Mouse (Mus musculus): Measurements from ENCODE around the gene Prrx1. TPM values are rescaled to one million over a fixed set of nuclear protein-coding genes. Genes with fewer than 3 reads are reported as not detected.

Prrx1 gene
- total and polyA plus RNA-seq, 3 experiments = not detected

GRCm38 (mm10) chr1:163255884-163256283, 57.6 kb downstream of the Prrx1 start:
- H3K9ac ChIP-seq (ENCODE audit: control insufficient read depth, low read depth, low read length, poor library complexity, severe bottlenecking) = no peak overlapping the region
- no peaks in the 10 kb centered on the region for H3K79me2 ChIP-seq (ENCODE audit: control insufficient read depth, insufficient read depth, low read length, poor library complexity)
- H3K36me3 ChIP-seq (ENCODE audit: control insufficient read depth in 1 of 2, insufficient read depth in 2 of 2, low read length in 2 of 2) = no peaks in the 10 kb centered on the region
- no peaks in the 10 kb centered on the region for H3K9me3 ChIP-seq (replicated peaks; ENCODE audit: insufficient read depth, low read length)
- DNase-seq (ENCODE audit: low read depth, low spot score) = no peak
- H3K27me3 ChIP-seq (ENCODE audit: control insufficient read depth in 1 of 2, insufficient read depth in 2 of 2, low read length in 2 of 2) = no peaks in the 10 kb centered on the region
- no peak overlapping the region for H3K4me3 ChIP-seq (ENCODE audit: control insufficient read depth in 1 of 2, insufficient read depth in 1 of 2, low read depth in 2 of 2, low read length in 2 of 2)
- no peak overlapping the region for H3K27ac ChIP-seq (ENCODE audit: control insufficient read depth, low read depth, low read length)
- no peaks in the 10 kb centered on the region for H3K4me1 ChIP-seq (ENCODE audit: control insufficient read depth in 1 of 2, insufficient read depth in 2 of 2, low read length in 2 of 2)
- TF ChIP-seq ETS1 (IDR thresholded peaks at IDR 0.05; ENCODE audit: low read depth, low read length) (no peak), ELF1 (IDR thresholded peaks at IDR 0.05; ENCODE audit: low read depth, low read length) (no peak), POLR2AphosphoS5 (IDR thresholded peaks at IDR 0.05; ENCODE audit: borderline replicate concordance, low read depth, low read length) (no peak), MYB (IDR thresholded peaks at IDR 0.05; ENCODE audit: low read depth, low read length) (no peak), JUND (IDR thresholded peaks at IDR 0.05; ENCODE audit: low read depth, low read length) (no peak), USF1 (IDR thresholded peaks at IDR 0.05; ENCODE audit: low read depth, low read length) (no peak), EP300 (IDR thresholded peaks at IDR 0.05; ENCODE audit: low read depth in 1 of 2, low read length in 2 of 2) (no peak)

- H3K27ac ChIP-seq (ENCODE audit: control insufficient read depth, low read depth, low read length) = no peak overlapping the region
- H3K36me3 ChIP-seq (ENCODE audit: control insufficient read depth in 1 of 2, insufficient read depth in 2 of 2, low read length in 2 of 2) = no peaks in the 10 kb centered on the region
- no peaks in the 10 kb centered on the region for H3K4me1 ChIP-seq (ENCODE audit: control insufficient read depth in 1 of 2, insufficient read depth in 2 of 2, low read length in 2 of 2)
These were observed 60.7 kb downstream of the Prrx1 start for GRCm38 (mm10) chr1:163252796-163253195.

DNA sequence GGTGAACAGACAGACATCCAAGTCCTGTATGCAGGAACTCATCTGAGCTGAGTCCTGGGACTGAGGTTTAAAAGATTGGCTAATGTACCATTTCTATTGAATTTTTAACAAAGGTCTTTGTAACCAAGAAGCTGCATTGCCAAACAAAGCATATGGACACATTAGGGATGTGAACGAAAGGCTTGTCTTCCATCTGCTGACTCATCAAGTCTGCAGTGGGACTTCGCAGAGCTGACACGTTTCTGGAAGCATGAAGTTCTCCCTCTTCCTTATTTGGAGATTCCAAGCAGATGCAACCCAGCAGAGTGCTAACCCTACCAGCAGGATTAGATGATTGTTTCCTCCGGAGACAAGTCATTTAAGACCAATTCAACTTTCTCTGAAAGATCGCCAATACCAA, 61.2 kb downstream of the Prrx1 start:
- Histone ChIP-seq H3K79me2 (ENCODE audit: control insufficient read depth, insufficient read depth, low read length, poor library complexity) (no peaks in the 10 kb centered on the region), H3K36me3 (ENCODE audit: control insufficient read depth in 1 of 2, insufficient read depth in 2 of 2, low read length in 2 of 2) (no peaks in the 10 kb centered on the region), H3K27ac (ENCODE audit: control insufficient read depth, low read depth, low read length) (no peak overlapping the region), H3K4me3 (ENCODE audit: control insufficient read depth in 1 of 2, insufficient read depth in 1 of 2, low read depth in 2 of 2, low read length in 2 of 2) (no peak overlapping the region), H3K4me1 (ENCODE audit: control insufficient read depth in 1 of 2, insufficient read depth in 2 of 2, low read length in 2 of 2) (no peaks in the 10 kb centered on the region), H3K9me3 (replicated peaks; ENCODE audit: insufficient read depth, low read length) (no peaks in the 10 kb centered on the region), H3K9ac (ENCODE audit: control insufficient read depth, low read depth, low read length, poor library complexity, severe bottlenecking) (no peak overlapping the region), H3K27me3 (ENCODE audit: control insufficient read depth in 1 of 2, insufficient read depth in 2 of 2, low read length in 2 of 2) (no peaks in the 10 kb centered on the region)
- no peak for DNase-seq (ENCODE audit: low read depth, low spot score)
- TF ChIP-seq RAD21 (IDR thresholded peaks at IDR 0.05; ENCODE audit: low read depth, low read length) = no peak
- TF ChIP-seq MYB (IDR thresholded peaks at IDR 0.05; ENCODE audit: low read depth, low read length) = no peak
- TF ChIP-seq ZKSCAN1 (IDR thresholded peaks at IDR 0.05; ENCODE audit: low read depth, low read length) = no peak
- no peak for TF ChIP-seq MYC (IDR thresholded peaks at IDR 0.05; ENCODE audit: low read depth, low read length)
- TF ChIP-seq SMC3 (IDR thresholded peaks at IDR 0.05; ENCODE audit: low read depth, low read length) = no peak
- no peak for TF ChIP-seq MAZ (IDR thresholded peaks at IDR 0.05; ENCODE audit: low read depth, low read length)

More at GRCm38 (mm10) chr1:163252796-163253195, 60.7 kb downstream of the Prrx1 start:
- H3K9me3 ChIP-seq (replicated peaks; ENCODE audit: insufficient read depth, low read length) = no peaks in the 10 kb centered on the region
- H3K27me3 ChIP-seq (ENCODE audit: control insufficient read depth in 1 of 2, insufficient read depth in 2 of 2, low read length in 2 of 2) = no peaks in the 10 kb centered on the region
- no peak overlapping the region for H3K4me3 ChIP-seq (ENCODE audit: control insufficient read depth in 1 of 2, insufficient read depth in 1 of 2, low read depth in 2 of 2, low read length in 2 of 2)
- H3K79me2 ChIP-seq (ENCODE audit: control insufficient read depth, insufficient read depth, low read length, poor library complexity) = no peaks in the 10 kb centered on the region
- no peak for DNase-seq (ENCODE audit: low read depth, low spot score)
- no peak for TF ChIP-seq BHLHE40 (IDR thresholded peaks at IDR 0.05; ENCODE audit: borderline replicate concordance, low read depth, low read length)
- TF ChIP-seq TBP (IDR thresholded peaks at IDR 0.05; ENCODE audit: low read depth, low read length) = no peak
- no peak overlapping the region for H3K9ac ChIP-seq (ENCODE audit: control insufficient read depth, low read depth, low read length, poor library complexity, severe bottlenecking)
